Mouse (Mus musculus): ENCODE measurements around the gene Dhrs3.

Gene Dhrs3

DNA sequence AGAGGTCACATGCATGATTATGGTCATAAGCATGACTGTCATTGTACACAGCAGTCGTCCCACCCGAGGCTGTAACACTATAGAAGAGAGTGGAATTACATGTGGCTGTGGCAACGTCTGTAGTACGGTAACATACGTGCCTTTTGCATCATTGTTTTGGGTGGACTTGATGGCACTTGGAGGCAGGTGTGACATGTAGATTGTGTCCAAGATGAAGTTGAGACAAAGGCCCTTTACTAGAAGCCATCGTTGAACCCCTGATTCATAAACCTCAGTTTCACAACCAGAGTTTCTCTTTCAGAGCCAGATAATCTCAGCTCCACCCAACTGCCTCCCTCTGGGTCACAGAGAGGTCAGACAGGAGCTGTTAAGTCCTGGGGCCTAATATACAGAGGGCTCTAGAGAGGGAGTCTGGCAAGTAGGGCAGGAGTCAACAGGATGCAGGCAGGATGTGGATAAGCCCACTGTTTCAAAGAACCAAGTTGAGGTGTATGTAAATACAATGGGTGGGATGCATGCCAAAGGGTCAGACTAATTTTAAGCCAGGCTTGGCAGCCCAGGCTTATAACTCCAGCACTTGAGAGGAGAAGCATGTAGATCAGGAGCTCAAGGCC is 5.5 kb downstream of the Dhrs3 start:
- DNase-seq (ENCODE audit: extremely low spot score, low spot score) = no peak

DNA sequence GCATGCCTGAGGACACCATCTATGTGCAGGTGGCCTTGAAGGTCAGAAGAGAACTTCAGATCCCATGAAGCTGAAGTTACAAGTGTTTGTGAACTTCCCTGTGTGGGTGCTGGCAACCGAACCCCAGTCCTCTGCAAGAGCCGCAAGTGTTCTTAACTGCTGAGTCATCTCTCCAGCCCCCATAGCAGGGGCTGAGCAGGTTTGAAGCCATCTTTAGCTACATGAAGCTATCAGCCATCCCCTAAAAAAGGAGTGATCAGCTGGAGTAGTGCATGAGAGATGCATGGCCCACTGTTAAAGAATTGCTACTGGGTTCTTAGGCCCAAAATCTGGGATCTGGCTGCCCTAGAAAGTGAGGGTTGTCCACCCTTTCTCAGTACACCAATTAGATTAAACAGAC is 6.1 kb downstream of the Dhrs3 start:
- no peak for DNase-seq (ENCODE audit: extremely low spot score, low spot score)

DNA sequence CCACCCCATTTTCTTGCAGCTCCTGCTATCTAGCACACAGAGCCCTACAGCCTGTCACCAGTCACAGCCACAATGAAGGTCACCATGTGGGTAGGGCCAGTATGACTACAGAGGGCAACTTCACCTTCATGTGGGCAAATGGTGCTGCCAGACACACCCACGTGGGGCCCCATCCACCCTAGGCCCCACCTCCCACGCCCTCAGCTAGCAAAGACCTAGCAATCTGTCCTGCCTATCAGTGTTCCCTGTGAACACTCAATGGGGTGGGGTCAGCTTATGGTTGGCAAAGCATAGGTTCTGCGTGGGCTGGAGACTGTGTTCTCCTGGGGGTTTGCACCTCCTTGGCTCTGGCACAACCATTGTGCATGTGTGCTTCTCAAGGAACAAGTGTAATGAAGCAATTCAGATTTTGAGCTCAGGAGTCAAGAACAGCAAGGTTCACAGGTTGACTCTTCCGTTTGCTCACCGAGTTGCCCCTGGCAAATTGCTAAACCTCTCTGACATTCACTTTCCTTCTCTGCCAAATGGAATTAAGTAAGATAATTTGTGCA is 9.0 kb downstream of the Dhrs3 start:
- DNase-seq (ENCODE audit: extremely low spot score, low spot score) = no peak

DNA sequence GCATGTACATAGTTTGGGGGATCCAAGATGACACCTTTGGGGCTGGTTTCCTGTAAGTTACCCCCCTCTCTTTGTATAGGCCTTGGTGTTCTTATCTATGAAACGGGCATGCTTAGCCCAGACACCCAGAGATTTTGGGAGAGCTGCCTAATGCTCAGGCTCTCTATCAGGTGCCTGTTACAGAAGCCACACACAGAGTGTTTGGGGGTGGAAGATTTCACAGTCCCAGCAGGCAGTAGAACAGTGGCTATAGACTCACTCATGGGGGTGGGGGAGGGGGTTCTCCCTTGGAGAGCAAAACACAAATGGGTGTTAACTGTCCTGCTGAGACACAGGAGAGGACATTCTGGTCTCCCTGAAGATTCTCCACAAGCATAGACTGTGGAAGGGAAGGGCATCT is 10.5 kb downstream of the Dhrs3 start:
- no peak for DNase-seq (ENCODE audit: extremely low spot score, low spot score)

DNA sequence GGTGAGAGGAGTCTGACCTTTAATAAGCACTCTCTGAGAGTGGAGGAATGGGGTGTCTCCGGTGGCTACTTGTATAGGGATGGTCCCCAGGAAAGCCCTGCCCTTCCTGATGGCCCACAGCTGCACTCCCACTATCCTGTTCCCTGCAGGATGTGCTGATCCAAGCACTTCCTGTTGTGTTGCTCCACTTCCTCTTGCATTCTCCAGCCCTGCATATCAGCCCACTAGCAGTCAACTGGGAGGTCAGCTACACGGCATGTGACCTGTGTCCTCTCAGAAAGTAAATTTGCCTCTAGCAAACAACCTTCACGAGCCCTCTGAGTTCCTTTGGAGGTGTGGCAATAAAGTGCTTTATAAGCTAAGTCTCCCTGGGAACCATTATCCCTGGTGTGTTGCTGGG is 11.3 kb downstream of the Dhrs3 start:
- DNase-seq (ENCODE audit: extremely low spot score, low spot score) = no peak

GRCm38 (mm10) chr4:144905128-144905527 is 12.5 kb downstream of the Dhrs3 start:
- DNase-seq (ENCODE audit: extremely low spot score, low spot score) = no peak

- DNase-seq (ENCODE audit: extremely low spot score, low spot score) = no peak
Observed at GRCm38 (mm10) chr4:144906001-144906889, 13.6 kb downstream of the Dhrs3 start.

DNA sequence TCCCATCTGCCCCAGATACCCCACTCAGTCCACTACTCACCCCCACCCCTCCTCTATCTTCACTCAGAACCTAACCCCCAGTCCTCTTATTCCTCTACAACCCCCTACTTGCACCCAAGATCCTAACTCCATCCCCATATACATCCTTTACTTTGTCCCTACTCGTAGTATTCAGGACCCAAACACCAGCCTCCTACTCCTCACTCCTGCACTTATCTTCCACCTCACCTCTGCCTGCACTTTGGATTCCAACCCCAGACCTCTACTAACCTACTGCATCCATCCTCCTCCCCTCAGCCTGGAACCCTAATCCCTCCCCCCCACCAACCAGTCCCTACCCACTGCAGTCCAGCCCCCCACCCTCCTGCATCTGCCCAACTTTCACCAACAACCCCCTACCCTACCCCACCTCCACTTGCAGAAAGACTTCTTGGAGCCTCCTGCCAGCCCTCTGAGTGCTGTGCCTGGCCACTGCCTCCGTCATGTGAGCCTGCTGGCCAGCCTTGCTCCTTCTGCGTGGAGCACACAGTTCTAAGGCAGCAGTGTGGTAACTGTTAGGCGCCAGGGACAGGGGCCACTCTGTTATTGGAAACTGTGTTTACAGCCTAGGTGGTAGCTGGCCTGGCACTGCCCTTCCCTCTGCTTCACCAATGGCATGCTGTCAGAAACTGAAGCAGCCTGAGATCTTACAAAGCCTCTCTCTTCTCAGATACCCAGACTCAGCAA is 14.5 kb downstream of the Dhrs3 start:
- DNase-seq (ENCODE audit: extremely low spot score, low spot score) = no peak

GRCm38 (mm10) chr4:144908825-144909224 is 16.2 kb downstream of the Dhrs3 start:
- DNase-seq (ENCODE audit: extremely low spot score, low spot score) = no peak

DNA sequence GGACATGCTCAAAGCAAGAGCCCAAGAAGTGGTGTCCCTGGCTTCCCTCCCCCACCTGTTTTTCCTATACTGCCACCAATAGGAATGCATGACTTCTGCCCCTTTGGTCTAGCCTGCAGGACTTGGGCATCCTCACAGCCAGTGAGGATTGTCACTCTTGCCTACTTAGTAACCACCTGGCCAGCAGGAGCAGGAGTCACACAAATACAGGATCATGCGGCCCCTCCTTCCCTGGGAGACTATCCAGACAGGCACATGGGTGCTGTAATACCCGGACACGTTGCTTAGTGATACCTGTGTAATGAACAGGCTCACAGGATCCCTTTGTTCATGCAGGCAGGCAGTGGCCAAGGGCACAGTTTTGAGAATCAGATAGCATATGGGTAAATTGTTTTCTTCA is 17.7 kb downstream of the Dhrs3 start:
- DNase-seq (ENCODE audit: extremely low spot score, low spot score) = no peak

DNA sequence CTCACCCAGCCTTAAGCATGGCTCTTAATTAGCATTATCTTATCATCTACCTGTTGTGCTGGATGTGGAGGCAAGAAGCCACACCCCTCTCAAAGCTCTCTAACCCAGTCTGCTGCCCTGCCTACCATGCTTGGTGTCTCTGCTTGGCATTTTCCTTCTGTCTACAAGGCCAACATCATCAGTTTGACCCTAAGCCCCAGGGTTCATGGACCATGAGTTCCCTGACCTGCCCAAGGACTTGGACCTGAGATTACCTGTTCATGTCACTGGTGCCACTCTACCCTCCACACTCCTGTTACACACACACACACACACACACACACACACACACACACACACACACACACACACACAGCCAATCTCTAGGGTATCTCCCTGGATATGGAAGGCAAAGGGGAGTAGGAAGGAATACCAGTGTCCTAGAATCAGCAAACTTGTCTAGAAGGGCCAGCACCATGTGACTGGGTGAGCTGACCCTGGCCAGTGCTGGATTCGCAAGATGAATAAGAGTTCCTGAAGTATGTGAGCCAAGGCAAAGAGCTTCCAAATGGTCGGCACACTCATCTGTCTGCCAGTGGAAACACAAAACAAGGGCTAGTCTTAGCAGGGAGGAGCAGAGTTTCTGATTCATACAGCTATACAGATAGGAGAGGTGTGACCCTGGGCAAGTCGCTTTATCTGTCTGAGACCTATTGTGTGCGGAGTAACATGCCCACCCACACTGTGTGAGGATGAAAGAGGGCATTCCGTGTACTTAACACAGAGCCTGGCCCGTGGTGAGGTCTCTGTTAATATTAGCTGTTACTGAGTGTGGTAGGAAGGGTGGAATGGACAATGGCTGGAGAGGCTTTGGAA is 20.9 kb downstream of the Dhrs3 start:
- DNase-seq (ENCODE audit: extremely low spot score, low spot score) = no peak

DNA sequence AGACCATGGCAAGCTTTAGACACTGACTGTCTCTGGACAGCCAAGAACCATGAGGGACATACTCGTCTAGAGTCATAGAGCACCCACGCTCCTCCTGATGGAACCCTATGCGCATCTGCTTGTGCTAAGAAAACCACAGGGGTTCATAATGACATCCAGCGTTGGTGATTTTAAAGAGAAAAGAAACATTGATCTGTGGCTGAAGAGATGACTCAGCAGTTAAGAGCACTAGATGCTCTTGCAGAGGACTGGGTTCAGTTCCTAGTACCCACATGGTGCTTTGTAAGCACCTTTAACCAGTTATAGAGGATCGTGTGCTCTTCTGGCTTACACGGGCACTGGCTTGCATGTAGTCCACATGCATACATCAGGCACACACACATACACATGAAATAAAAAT is 23.9 kb downstream of the Dhrs3 start:
- DNase-seq (ENCODE audit: extremely low spot score, low spot score) = no peak

GRCm38 (mm10) chr4:144917101-144917500 is 24.5 kb downstream of the Dhrs3 start:
- DNase-seq (ENCODE audit: extremely low spot score, low spot score) = no peak

DNA sequence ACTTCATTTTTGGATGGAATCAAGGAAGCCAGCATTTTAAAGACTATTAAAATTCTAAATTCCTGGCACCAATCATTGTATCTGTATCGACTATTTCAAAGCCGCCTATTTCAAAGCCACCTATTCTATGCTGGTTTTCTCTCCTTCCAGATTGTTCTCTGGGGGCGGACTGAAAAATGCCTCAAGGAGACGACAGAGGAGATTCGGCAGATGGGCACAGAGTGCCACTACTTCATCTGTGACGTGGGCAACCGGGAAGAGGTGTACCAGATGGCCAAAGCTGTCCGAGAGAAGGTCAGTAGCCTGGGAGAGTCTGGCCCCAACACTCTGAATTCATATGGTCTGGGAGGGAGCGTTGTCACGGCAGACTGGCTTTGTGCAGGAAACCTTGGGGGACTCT is 25.9 kb downstream of the Dhrs3 start:
- DNase-seq (ENCODE audit: extremely low spot score, low spot score) = no peak

DNA sequence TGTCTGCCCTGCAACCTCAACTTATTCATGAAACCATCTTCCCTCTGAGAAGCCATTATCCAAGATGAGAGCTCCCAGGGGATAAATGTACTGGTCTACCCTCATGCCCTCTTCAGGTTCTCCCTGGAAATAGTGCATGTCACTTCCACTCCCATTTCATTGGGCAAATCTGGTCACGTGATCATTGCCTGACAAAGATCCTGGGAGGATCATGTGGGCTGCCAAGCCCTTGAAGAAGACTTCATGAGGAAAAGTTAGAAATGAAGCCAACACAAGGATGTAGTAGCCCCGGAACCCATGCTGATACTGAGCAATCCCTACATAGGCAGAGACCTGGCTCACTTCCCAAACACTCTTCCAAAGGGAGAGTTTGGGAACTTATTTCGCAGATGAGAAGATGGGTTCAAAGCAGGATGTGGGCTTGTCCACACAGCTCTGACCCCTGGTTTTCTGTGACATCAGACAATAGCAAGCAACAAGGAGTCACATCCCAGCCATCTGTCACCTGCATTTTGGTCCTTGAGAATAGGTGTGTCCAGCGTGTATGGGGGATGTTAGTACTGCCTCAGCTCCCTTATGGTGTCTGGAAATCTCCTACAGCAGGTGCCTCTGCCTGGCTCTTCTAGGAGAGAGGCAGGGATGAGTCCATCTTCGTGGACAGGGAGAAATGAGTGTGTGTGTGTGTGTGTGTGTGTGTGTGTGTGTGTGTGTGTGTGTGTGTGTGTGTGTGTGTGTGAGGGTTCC is 36.2 kb downstream of the Dhrs3 start:
- no peak for DNase-seq (ENCODE audit: extremely low spot score, low spot score)

DNA sequence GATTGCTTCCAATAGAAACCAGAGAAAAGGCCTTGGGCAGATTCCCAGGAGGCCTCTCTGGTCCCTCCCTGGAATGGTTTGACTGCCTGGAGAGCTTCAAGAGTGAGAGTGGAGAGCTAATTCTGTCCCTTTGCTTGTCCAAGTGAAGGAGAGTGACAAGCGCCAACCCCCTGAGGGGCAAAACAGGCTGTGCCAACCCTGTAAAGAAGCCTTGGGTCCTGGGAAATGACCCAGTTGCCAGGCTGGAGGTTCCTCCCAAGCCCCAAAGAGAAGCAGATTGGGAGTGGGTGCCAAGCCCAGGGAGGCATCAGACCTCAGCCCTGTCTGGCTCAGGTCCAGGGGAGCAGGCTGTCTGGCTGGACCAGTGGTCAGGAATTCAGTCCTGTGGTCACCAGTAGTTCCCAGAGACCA is 37.2 kb downstream of the Dhrs3 start:
- no peak for DNase-seq (ENCODE audit: extremely low spot score, low spot score)

- DNase-seq (ENCODE audit: extremely low spot score, low spot score) = no peak
Observed at GRCm38 (mm10) chr4:144930366-144930765, 37.7 kb downstream of the Dhrs3 start.

DNA sequence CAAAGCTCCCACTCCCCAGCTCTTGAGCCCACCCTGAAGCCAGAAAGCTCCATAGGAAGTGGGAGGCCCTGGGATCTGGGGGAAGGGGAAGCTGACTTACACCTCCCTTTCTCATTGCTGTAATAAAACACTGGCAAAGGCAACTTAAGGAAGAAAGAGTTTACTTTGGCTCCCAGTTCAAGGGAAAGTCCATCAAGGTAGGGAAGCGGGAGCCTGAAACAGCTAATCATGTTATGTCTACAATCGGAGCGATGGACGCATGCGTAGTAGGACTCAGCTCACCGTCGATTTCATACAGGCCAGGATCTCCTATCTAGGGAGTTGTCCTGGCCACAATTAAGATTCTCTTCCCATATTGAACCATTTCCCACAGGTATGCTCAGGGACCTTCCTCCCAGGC is 38.5 kb downstream of the Dhrs3 start:
- no peak for DNase-seq (ENCODE audit: extremely low spot score, low spot score)

GRCm38 (mm10) chr4:144934501-144934900 is 41.9 kb downstream of the Dhrs3 start:
- no peak for DNase-seq (ENCODE audit: extremely low spot score, low spot score)

DNA sequence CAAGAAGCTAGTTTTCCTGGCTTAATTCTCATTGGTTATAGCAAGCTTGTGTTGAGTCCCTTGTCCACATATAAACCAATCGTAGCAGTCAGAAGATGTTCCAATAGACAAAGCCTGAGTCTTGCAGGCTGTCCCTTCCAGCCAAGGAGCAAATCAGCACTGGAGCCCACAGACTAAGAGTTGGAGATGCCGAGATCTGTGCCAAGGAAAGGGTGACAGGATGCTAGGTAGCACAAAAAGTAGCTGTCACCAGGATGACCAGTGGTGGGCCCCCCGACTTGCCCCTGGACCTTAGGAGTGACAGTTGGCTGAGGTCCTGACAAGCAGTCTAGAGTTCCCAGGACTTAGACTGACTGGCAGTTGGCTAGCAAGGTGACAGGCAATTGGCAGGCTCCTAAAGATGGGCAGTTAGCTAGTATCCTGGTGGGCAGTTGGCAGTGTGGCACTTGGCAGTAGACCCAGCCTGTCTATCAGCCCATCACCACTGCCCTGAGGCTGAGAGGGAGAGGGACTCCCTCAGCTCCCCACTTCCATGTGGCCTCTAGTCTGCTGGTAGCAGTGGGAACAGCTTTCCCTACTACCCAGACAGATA is 44.0 kb downstream of the Dhrs3 start:
- no peak for DNase-seq (ENCODE audit: extremely low spot score, low spot score)

Data from neural tube, embryonic 10.5 days (tissue).